Mouse (Mus musculus): Measurements from ENCODE around the gene D930007J09Rik. TPM values are rescaled to one million over a fixed set of nuclear protein-coding genes. Genes with fewer than 3 reads are reported as not detected.

D930007J09Rik gene
- total and polyA plus RNA-seq, 2 experiments, result not detected

DNA sequence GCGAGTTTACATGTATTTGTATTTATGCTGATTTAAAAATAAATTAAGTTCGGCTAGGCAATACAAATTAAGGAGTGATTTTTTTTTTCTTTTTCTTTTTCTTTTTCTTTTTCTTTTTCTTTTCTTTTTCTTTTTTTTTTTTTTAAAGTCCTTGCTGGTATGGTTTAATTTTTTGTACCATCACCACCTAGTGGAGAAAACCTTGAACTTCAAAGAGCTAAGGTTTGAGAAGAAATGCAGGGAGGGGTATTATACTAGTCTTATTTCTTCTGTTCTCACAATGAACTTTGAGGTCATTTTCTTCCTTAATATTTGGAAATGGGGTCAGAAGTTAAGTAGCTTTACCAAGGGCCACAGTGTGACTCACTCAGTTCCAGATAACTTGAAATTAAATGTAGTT, 3.5 kb downstream of the D930007J09Rik start:
- no peak for TF ChIP-seq POLR2A (IDR thresholded peaks at IDR 0.05; ENCODE audit: extremely low read depth, insufficient read depth, low read length)
- peak; percentile 33 for TF ChIP-seq CTCF (IDR thresholded peaks at IDR 0.05; ENCODE audit: low read depth, low read length)
- no peak overlapping the region for H3K27ac ChIP-seq (replicated peaks; ENCODE audit: insufficient read depth, low read depth, low read length)
- H3K27me3 ChIP-seq (ENCODE audit: control insufficient read depth, insufficient read depth, low read length), result no peaks in the 10 kb centered on the region
- WGBS, result 70% methylated on average over 2 of the region's 2 CpGs
- no peak overlapping the region for H3K9ac ChIP-seq (ENCODE audit: low read depth, low read length)
- no peak overlapping the region for H3K4me3 ChIP-seq (ENCODE audit: insufficient read depth, low read depth, low read length)
- peak; percentile 41 for DNase-seq (ENCODE audit: extremely low read depth, low read depth, low spot score)
- no peaks in the 10 kb centered on the region for H3K36me3 ChIP-seq (ENCODE audit: control insufficient read depth, insufficient read depth, low read length)
- peaks cover 17% of the 10 kb centered on the region for H3K79me2 ChIP-seq (ENCODE audit: control insufficient read depth, insufficient read depth, low read length)
- peaks cover 14% of the 10 kb centered on the region for H3K4me1 ChIP-seq (ENCODE audit: control insufficient read depth, insufficient read depth, low read length)

DNA sequence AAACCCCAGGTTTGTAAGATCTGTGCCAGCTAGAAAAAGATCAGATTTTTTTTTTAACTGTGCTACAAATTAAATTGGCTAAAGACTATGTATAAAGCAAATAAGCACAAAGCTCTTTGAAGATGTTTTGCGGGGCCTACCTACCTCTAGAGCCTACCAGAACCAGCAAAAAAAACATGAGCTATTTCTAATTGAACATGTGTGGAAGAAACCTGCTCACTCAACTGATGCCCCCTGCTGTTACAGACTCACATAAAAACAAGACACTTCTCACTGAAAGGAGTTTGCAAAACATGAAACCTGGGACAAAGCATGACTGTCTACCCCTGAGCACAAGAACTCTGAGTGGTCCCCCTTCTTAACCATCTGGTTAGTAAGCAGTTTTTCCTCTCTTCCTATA, 5.6 kb downstream of the D930007J09Rik start:
- H3K4me3 ChIP-seq (ENCODE audit: insufficient read depth, low read depth, low read length), result no peak overlapping the region
- no peak overlapping the region for H3K27ac ChIP-seq (replicated peaks; ENCODE audit: insufficient read depth, low read depth, low read length)
- no peaks in the 10 kb centered on the region for H3K79me2 ChIP-seq (ENCODE audit: control insufficient read depth, insufficient read depth, low read length)
- 90% methylated on average over 1 of the region's 1 CpGs for WGBS
- peaks cover 10% of the 10 kb centered on the region for H3K4me1 ChIP-seq (ENCODE audit: control insufficient read depth, insufficient read depth, low read length)
- no peak overlapping the region for H3K9ac ChIP-seq (ENCODE audit: low read depth, low read length)
- no peaks in the 10 kb centered on the region for H3K36me3 ChIP-seq (ENCODE audit: control insufficient read depth, insufficient read depth, low read length)
- no peaks in the 10 kb centered on the region for H3K27me3 ChIP-seq (ENCODE audit: control insufficient read depth, insufficient read depth, low read length)
- TF ChIP-seq POLR2A (IDR thresholded peaks at IDR 0.05; ENCODE audit: extremely low read depth, insufficient read depth, low read length) (no peak), CTCF (IDR thresholded peaks at IDR 0.05; ENCODE audit: low read depth, low read length) (no peak)
- DNase-seq (ENCODE audit: extremely low read depth, low read depth, low spot score), result peak; percentile 35

DNA sequence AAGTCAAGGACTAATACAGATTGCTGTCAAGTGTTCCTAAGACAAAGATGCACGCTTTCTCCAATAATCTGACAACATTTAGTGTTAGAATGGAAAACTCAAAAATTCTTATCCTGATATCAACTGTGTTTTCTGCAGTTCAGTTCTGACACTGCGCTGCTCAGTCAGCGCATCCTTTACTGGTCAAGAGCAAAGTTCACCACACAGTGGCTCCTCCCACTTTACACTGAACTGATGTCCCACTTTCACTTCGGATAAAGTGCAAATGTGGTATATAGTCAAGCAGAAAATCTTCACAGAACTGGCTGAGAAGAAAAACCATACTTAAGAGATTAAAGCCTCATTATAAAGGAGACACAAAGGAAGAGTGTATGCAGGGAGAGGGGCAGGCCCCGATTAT, 7.5 kb downstream of the D930007J09Rik start:
- H3K9ac ChIP-seq (ENCODE audit: low read depth, low read length), result no peak overlapping the region
- peaks cover 10% of the 10 kb centered on the region for H3K4me1 ChIP-seq (ENCODE audit: control insufficient read depth, insufficient read depth, low read length)
- no peaks in the 10 kb centered on the region for H3K79me2 ChIP-seq (ENCODE audit: control insufficient read depth, insufficient read depth, low read length)
- DNase-seq (ENCODE audit: extremely low read depth, low read depth, low spot score), result peak; percentile 89
- TF ChIP-seq POLR2A (IDR thresholded peaks at IDR 0.05; ENCODE audit: extremely low read depth, insufficient read depth, low read length), result no peak
- no peak for TF ChIP-seq CTCF (IDR thresholded peaks at IDR 0.05; ENCODE audit: low read depth, low read length)
- no peak overlapping the region for H3K4me3 ChIP-seq (ENCODE audit: insufficient read depth, low read depth, low read length)
- H3K27me3 ChIP-seq (ENCODE audit: control insufficient read depth, insufficient read depth, low read length), result no peaks in the 10 kb centered on the region
- WGBS, result 34% methylated on average over 5 of the region's 5 CpGs
- peak overlapping the region; percentile 99 for H3K27ac ChIP-seq (replicated peaks; ENCODE audit: insufficient read depth, low read depth, low read length)
- no peaks in the 10 kb centered on the region for H3K36me3 ChIP-seq (ENCODE audit: control insufficient read depth, insufficient read depth, low read length)

GRCm38 (mm10) chr13:32794619-32795018, 8.0 kb downstream of the D930007J09Rik start:
- DNase-seq (ENCODE audit: extremely low read depth, low read depth, low spot score), result peak; percentile 97
- peak overlapping the region; percentile 48; the same call in 1 of the 2 replicates for H3K9ac ChIP-seq (ENCODE audit: low read depth, low read length)
- H3K4me3 ChIP-seq (ENCODE audit: insufficient read depth, low read depth, low read length), result no peak overlapping the region
- WGBS, result 23% methylated on average over 2 of the region's 2 CpGs
- H3K27me3 ChIP-seq (ENCODE audit: control insufficient read depth, insufficient read depth, low read length), result no peaks in the 10 kb centered on the region
- no peaks in the 10 kb centered on the region for H3K79me2 ChIP-seq (ENCODE audit: control insufficient read depth, insufficient read depth, low read length)
- peaks cover 10% of the 10 kb centered on the region for H3K4me1 ChIP-seq (ENCODE audit: control insufficient read depth, insufficient read depth, low read length)
- no peaks in the 10 kb centered on the region for H3K36me3 ChIP-seq (ENCODE audit: control insufficient read depth, insufficient read depth, low read length)
- peak overlapping the region; percentile 99 for H3K27ac ChIP-seq (replicated peaks; ENCODE audit: insufficient read depth, low read depth, low read length)
- TF ChIP-seq POLR2A (IDR thresholded peaks at IDR 0.05; ENCODE audit: extremely low read depth, insufficient read depth, low read length), result no peak
- TF ChIP-seq CTCF (IDR thresholded peaks at IDR 0.05; ENCODE audit: low read depth, low read length), result no peak

GRCm38 (mm10) chr13:32789781-32790180, 12.9 kb downstream of the D930007J09Rik start:
- no peak for DNase-seq (ENCODE audit: extremely low read depth, low read depth, low spot score)
- Histone ChIP-seq H3K4me3 (ENCODE audit: insufficient read depth, low read depth, low read length) (no peak overlapping the region), H3K4me1 (ENCODE audit: control insufficient read depth, insufficient read depth, low read length) (peaks cover 4% of the 10 kb centered on the region), H3K27ac (replicated peaks; ENCODE audit: insufficient read depth, low read depth, low read length) (no peak overlapping the region), H3K36me3 (ENCODE audit: control insufficient read depth, insufficient read depth, low read length) (no peaks in the 10 kb centered on the region), H3K9ac (ENCODE audit: low read depth, low read length) (no peak overlapping the region), H3K27me3 (ENCODE audit: control insufficient read depth, insufficient read depth, low read length) (no peaks in the 10 kb centered on the region), H3K79me2 (ENCODE audit: control insufficient read depth, insufficient read depth, low read length) (no peaks in the 10 kb centered on the region)
- no peak for TF ChIP-seq CTCF (IDR thresholded peaks at IDR 0.05; ENCODE audit: low read depth, low read length)
- no peak for TF ChIP-seq POLR2A (IDR thresholded peaks at IDR 0.05; ENCODE audit: extremely low read depth, insufficient read depth, low read length)
- whole genome bisulfite sequencing, result 83% methylated on average over 4 of the region's 4 CpGs

DNA sequence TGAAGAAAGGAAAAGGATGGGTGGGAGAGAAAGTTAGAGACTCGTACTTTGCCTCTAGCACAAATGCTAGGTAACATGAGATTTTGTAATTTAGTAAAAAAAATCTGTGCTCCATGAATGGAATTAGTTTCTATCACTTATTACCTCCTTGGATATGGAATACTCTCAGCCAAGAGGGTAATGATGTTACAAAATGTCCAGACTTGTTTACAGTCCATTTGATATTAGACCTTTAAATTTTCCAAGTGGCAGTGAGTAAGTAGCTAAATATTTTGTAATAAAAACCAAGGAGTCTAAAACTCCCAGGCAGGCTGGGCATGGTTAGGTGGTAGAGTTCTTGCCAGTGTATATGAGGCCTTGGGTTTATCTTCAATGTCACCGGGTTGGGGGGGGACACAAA, 15.1 kb downstream of the D930007J09Rik start:
- WGBS, result 81% methylated on average over 2 of the region's 2 CpGs
- no peak for DNase-seq (ENCODE audit: extremely low read depth, low read depth, low spot score)
- H3K4me3 ChIP-seq (ENCODE audit: insufficient read depth, low read depth, low read length), result no peak overlapping the region
- TF ChIP-seq CTCF (IDR thresholded peaks at IDR 0.05; ENCODE audit: low read depth, low read length), result no peak
- H3K79me2 ChIP-seq (ENCODE audit: control insufficient read depth, insufficient read depth, low read length), result no peaks in the 10 kb centered on the region
- H3K27ac ChIP-seq (replicated peaks; ENCODE audit: insufficient read depth, low read depth, low read length), result no peak overlapping the region
- H3K27me3 ChIP-seq (ENCODE audit: control insufficient read depth, insufficient read depth, low read length), result no peaks in the 10 kb centered on the region
- H3K9ac ChIP-seq (ENCODE audit: low read depth, low read length), result no peak overlapping the region
- H3K4me1 ChIP-seq (ENCODE audit: control insufficient read depth, insufficient read depth, low read length), result no peaks in the 10 kb centered on the region
- H3K36me3 ChIP-seq (ENCODE audit: control insufficient read depth, insufficient read depth, low read length), result no peaks in the 10 kb centered on the region
